In the genomic region with DNA sequence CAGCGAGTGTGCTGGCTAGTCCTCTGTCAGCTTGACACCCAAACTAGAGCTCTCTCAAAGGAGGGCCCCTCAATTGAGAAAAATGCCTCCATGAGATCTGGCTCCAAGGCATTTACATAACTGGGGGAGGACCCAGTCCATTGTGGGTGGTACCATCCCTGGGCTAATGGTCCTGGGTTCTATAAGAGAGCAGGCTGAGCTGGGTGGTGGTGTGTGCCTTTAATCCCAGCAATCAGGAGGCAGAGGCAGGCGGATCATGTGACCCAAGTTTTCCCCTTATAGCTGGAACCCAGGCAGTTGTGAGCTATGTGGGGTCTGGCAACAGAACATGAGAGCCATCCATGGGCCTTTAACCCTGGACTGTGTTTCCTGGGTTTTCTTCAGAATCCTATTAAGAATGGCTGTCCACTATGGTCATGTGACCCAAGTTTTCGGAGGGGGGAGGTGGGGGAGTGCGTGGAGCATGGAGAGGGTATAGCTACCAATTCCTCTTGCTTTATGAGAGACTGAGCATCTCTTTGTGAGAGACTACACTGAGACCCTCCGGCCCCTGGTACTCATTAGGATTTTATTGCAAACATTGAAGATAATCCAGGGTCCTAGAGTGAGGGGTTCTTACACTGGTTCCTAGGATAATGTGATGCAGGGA, we compare ENCODE assay signal across 8 mouse cellular contexts. TPM values are rescaled to one million over a fixed set of nuclear protein-coding genes. Genes with fewer than 3 reads are reported as not detected.
DNase-seq lines count a peak whose midpoint lies in the region; ATAC-seq and TF ChIP-seq lines count a peak whose summit lies in the region.

No protein-coding gene starts in this region.

- no peak for TF ChIP-seq CTCF in cerebellum, adult 2 months (IDR thresholded peaks at IDR 0.05; ENCODE audit: borderline replicate concordance, insufficient read depth, low read depth, low read length)
- TF ChIP-seq CTCF in thymus, adult 2 months (IDR thresholded peaks at IDR 0.05; ENCODE audit: borderline replicate concordance, control insufficient read depth, extremely low read depth, insufficient read depth, low read length, poor library complexity) = no peak
- no peak for TF ChIP-seq CTCF in midbrain, postnatal 0 days (IDR thresholded peaks at IDR 0.05)

- peak in 1 of 2 experiments; percentile 38 for DNase-seq in cerebellum, adult 2 months
- DNase-seq in cerebellum, adult 11 months = no peak
- DNase-seq in thymus, adult 2 months = no peak
- DNase-seq in thymus, postnatal 0 days (ENCODE audit: low spot score) = no peak
- DNase-seq in midbrain, postnatal 0 days (ENCODE audit: low spot score) = peak; percentile 39
- no peak for DNase-seq in c-Kit-positive CD71-positive TER-119-positive erythroid progenitor cells, embryonic 14.5 days (ENCODE audit: low spot score)

- peak; percentile 1; the same call in 1 of the 2 replicates for ATAC-seq in kidney, embryonic 15.5 days (replicated peaks; ENCODE audit: low FRiP score)
- ATAC-seq in midbrain, postnatal 0 days (ENCODE audit: low FRiP score) = peak; percentile 55
- no peak for ATAC-seq in megakaryocyte-erythroid progenitor cell, adult 5-6 weeks (replicated peaks; ENCODE audit: low FRiP score, low TSS enrichment, poor library complexity, severe bottlenecking)

- H3K4me3 ChIP-seq in cerebellum, adult 2 months (replicated peaks; ENCODE audit: insufficient read depth, low read depth, low read length) = peak overlapping the region; percentile 99
- peak overlapping the region; percentile 69 for H3K4me3 ChIP-seq in thymus, adult 2 months (ENCODE audit: control insufficient read depth, insufficient read depth, low read length)
- H3K4me3 ChIP-seq in kidney, embryonic 15.5 days (replicated peaks) = peak overlapping the region; percentile 65
- H3K4me3 ChIP-seq in midbrain, postnatal 0 days (ENCODE audit: low read depth, low read length) = peak overlapping the region; percentile 62

- peak overlapping the region; percentile 65 for H3K27ac ChIP-seq in cerebellum, adult 2 months (ENCODE audit: insufficient read depth, low read length)
- H3K27ac ChIP-seq in thymus, adult 2 months (ENCODE audit: control insufficient read depth, insufficient read depth, low read length) = no peak overlapping the region
- H3K27ac ChIP-seq in kidney, embryonic 15.5 days = peak overlapping the region; percentile 90
- peak overlapping the region; percentile 92 for H3K27ac ChIP-seq in midbrain, postnatal 0 days (ENCODE audit: low read depth, low read length)

- peaks cover 6% of the 10 kb centered on the region; the same call in 1 of the 2 replicates for H3K36me3 ChIP-seq in thymus, adult 2 months (ENCODE audit: control insufficient read depth, insufficient read depth, low read length)
- peaks cover 51% of the 10 kb centered on the region for H3K36me3 ChIP-seq in kidney, embryonic 15.5 days
- H3K36me3 ChIP-seq in midbrain, postnatal 0 days (ENCODE audit: insufficient read depth, low read length) = peaks cover 26% of the 10 kb centered on the region

- H3K27me3 ChIP-seq in cerebellum, adult 2 months (ENCODE audit: control insufficient read depth, insufficient read depth, low read length) = no peaks in the 10 kb centered on the region
- no peaks in the 10 kb centered on the region for H3K27me3 ChIP-seq in thymus, adult 2 months (ENCODE audit: control insufficient read depth, insufficient read depth, low read length)
- no peaks in the 10 kb centered on the region for H3K27me3 ChIP-seq in kidney, embryonic 15.5 days
- no peaks in the 10 kb centered on the region for H3K27me3 ChIP-seq in midbrain, postnatal 0 days (ENCODE audit: insufficient read depth, low read length)

- TF ChIP-seq POLR2A in cerebellum, adult 2 months (IDR thresholded peaks at IDR 0.05; ENCODE audit: borderline replicate concordance, insufficient read depth, low read length) = no peak
- TF ChIP-seq POLR2A in thymus, adult 2 months (IDR thresholded peaks at IDR 0.05; ENCODE audit: control insufficient read depth, extremely low read depth, insufficient read depth, low read length, poor library complexity) = no peak

- H3K4me1 ChIP-seq in cerebellum, adult 2 months (ENCODE audit: control insufficient read depth, insufficient read depth, low read length) = peaks cover 9% of the 10 kb centered on the region; the same call in 1 of the 2 replicates
- 0 out of 2 replicates have a peak, but pooled peaks cover 5% of the 10 kb centered on the region for H3K4me1 ChIP-seq in thymus, adult 2 months (replicated peaks; ENCODE audit: control insufficient read depth, insufficient read depth, low read length)
- peaks cover 61% of the 10 kb centered on the region for H3K4me1 ChIP-seq in kidney, embryonic 15.5 days
- 0 out of 2 replicates have a peak, but pooled peaks cover 5% of the 10 kb centered on the region for H3K4me1 ChIP-seq in midbrain, postnatal 0 days (ENCODE audit: insufficient read depth, low read length)

- WGBS in cerebellum, adult 2 months = 24% methylated on average over 5 of the region's 5 CpGs
- 50% methylated on average over 5 of the region's 5 CpGs for WGBS in thymus, adult 2 months
- 20% methylated on average over 5 of the region's 5 CpGs for WGBS in kidney, embryonic 15.5 days
- 22% methylated on average over 5 of the region's 5 CpGs for WGBS in midbrain, postnatal 0 days

- H3K4me2 ChIP-seq in kidney, embryonic 15.5 days = peak overlapping the region; percentile 75
- H3K4me2 ChIP-seq in midbrain, postnatal 0 days (ENCODE audit: low read depth, low read length, poor library complexity, severe bottlenecking) = peak overlapping the region; percentile 62

- peak overlapping the region; percentile 69; the same call in 1 of the 2 replicates for H3K9ac ChIP-seq in kidney, embryonic 15.5 days
- peak overlapping the region; percentile 79 for H3K9ac ChIP-seq in midbrain, postnatal 0 days (replicated peaks; ENCODE audit: low read length, poor library complexity, severe bottlenecking)

- no peaks in the 10 kb centered on the region for H3K9me3 ChIP-seq in kidney, embryonic 15.5 days (replicated peaks)
- no peaks in the 10 kb centered on the region for H3K9me3 ChIP-seq in midbrain, postnatal 0 days (ENCODE audit: low read length)

RNA-seq across cellular contexts. Expression of gene Cldn15, which starts 5.0 kb away (rescaled TPM):
- 0.21 and 0.25 TPM in 2 replicates for polyA plus RNA-seq in cerebellum, adult 2 months (2012; rRNA removed)
- 3.8 and 9.4 TPM in 2 replicates for polyA plus RNA-seq in thymus, adult 2 months (2012; rRNA removed)
- 1.2 and 2.2 TPM in 2 replicates for polyA plus RNA-seq in thymus, postnatal 0 days (2015; fragmentation: Nextera tagmentation; extraction: Ambion mirVana)
- polyA plus RNA-seq in kidney, embryonic 15.5 days (2015; fragmentation: Nextera tagmentation; extraction: Ambion mirVana) = 3.0 and 4.1 TPM in 2 replicates
- 0.38 and 0.52 TPM in 2 replicates for total RNA-seq in midbrain, postnatal 0 days (2014; rRNA removed)
- polyA plus RNA-seq in midbrain, postnatal 0 days (2015; fragmentation: Nextera tagmentation; extraction: Ambion mirVana) = 0.07 and 0.32 TPM in 2 replicates
- total RNA-seq in megakaryocyte-erythroid progenitor cell, adult 5-6 weeks (2014; fragmentation: Nextera tagmentation) = 0.13 TPM in 1 of 2 replicates, not detected in the other
- not detected in 2 replicates for total RNA-seq in megakaryocyte-erythroid progenitor cell, adult 5-6 weeks (2017)

RNA-seq across cellular contexts. Expression of gene Fis1, which starts 8.4 kb away (rescaled TPM):
- polyA plus RNA-seq in cerebellum, adult 2 months (2012; rRNA removed) = 408 and 473 TPM in 2 replicates
- polyA plus RNA-seq in thymus, adult 2 months (2012; rRNA removed) = 181 and 214 TPM in 2 replicates
- polyA plus RNA-seq in thymus, postnatal 0 days (2015; fragmentation: Nextera tagmentation; extraction: Ambion mirVana) = 298 and 312 TPM in 2 replicates
- 284 and 294 TPM in 2 replicates for polyA plus RNA-seq in kidney, embryonic 15.5 days (2015; fragmentation: Nextera tagmentation; extraction: Ambion mirVana)
- 217 and 246 TPM in 2 replicates for total RNA-seq in midbrain, postnatal 0 days (2014; rRNA removed)
- polyA plus RNA-seq in midbrain, postnatal 0 days (2015; fragmentation: Nextera tagmentation; extraction: Ambion mirVana) = 391 and 425 TPM in 2 replicates
- 160 and 187 TPM in 2 replicates for total RNA-seq in megakaryocyte-erythroid progenitor cell, adult 5-6 weeks (2014; fragmentation: Nextera tagmentation)
- 61.1 and 71.8 TPM in 2 replicates for total RNA-seq in megakaryocyte-erythroid progenitor cell, adult 5-6 weeks (2017)

RNA-seq across cellular contexts. Expression of gene Plod3, which starts 25.4 kb away (rescaled TPM):
- 38.6 and 39.7 TPM in 2 replicates for polyA plus RNA-seq in cerebellum, adult 2 months (2012; rRNA removed)
- polyA plus RNA-seq in thymus, adult 2 months (2012; rRNA removed) = 40.8 and 41.9 TPM in 2 replicates
- polyA plus RNA-seq in thymus, postnatal 0 days (2015; fragmentation: Nextera tagmentation; extraction: Ambion mirVana) = 9.4 and 9.9 TPM in 2 replicates
- polyA plus RNA-seq in kidney, embryonic 15.5 days (2015; fragmentation: Nextera tagmentation; extraction: Ambion mirVana) = 42.9 and 52.5 TPM in 2 replicates
- total RNA-seq in midbrain, postnatal 0 days (2014; rRNA removed) = 44.5 and 68.1 TPM in 2 replicates
- polyA plus RNA-seq in midbrain, postnatal 0 days (2015; fragmentation: Nextera tagmentation; extraction: Ambion mirVana) = 26.7 and 29.3 TPM in 2 replicates
- total RNA-seq in megakaryocyte-erythroid progenitor cell, adult 5-6 weeks (2014; fragmentation: Nextera tagmentation) = 19.8 and 22.1 TPM in 2 replicates
- 19.0 and 22.1 TPM in 2 replicates for total RNA-seq in megakaryocyte-erythroid progenitor cell, adult 5-6 weeks (2017)

RNA-seq across cellular contexts. Expression of gene Znhit1, which starts 26.4 kb away (rescaled TPM):
- 86.8 and 95.4 TPM in 2 replicates for polyA plus RNA-seq in cerebellum, adult 2 months (2012; rRNA removed)
- 72.2 and 79.5 TPM in 2 replicates for polyA plus RNA-seq in thymus, adult 2 months (2012; rRNA removed)
- polyA plus RNA-seq in thymus, postnatal 0 days (2015; fragmentation: Nextera tagmentation; extraction: Ambion mirVana) = 66.8 and 72.3 TPM in 2 replicates
- polyA plus RNA-seq in kidney, embryonic 15.5 days (2015; fragmentation: Nextera tagmentation; extraction: Ambion mirVana) = 86.4 and 102 TPM in 2 replicates
- total RNA-seq in midbrain, postnatal 0 days (2014; rRNA removed) = 85.4 and 100 TPM in 2 replicates
- polyA plus RNA-seq in midbrain, postnatal 0 days (2015; fragmentation: Nextera tagmentation; extraction: Ambion mirVana) = 153 and 176 TPM in 2 replicates
- 67.3 and 75.0 TPM in 2 replicates for total RNA-seq in megakaryocyte-erythroid progenitor cell, adult 5-6 weeks (2014; fragmentation: Nextera tagmentation)
- 18.8 and 21.6 TPM in 2 replicates for total RNA-seq in megakaryocyte-erythroid progenitor cell, adult 5-6 weeks (2017)

RNA-seq across cellular contexts. Expression of gene Ift22, which starts 53.5 kb away (rescaled TPM):
- 58.7 and 63.1 TPM in 2 replicates for polyA plus RNA-seq in cerebellum, adult 2 months (2012; rRNA removed)
- 7.7 and 9.4 TPM in 2 replicates for polyA plus RNA-seq in thymus, adult 2 months (2012; rRNA removed)
- 36.7 and 40.5 TPM in 2 replicates for polyA plus RNA-seq in thymus, postnatal 0 days (2015; fragmentation: Nextera tagmentation; extraction: Ambion mirVana)
- 74.0 and 78.8 TPM in 2 replicates for polyA plus RNA-seq in kidney, embryonic 15.5 days (2015; fragmentation: Nextera tagmentation; extraction: Ambion mirVana)
- total RNA-seq in midbrain, postnatal 0 days (2014; rRNA removed) = 33.5 and 42.3 TPM in 2 replicates
- 122 and 137 TPM in 2 replicates for polyA plus RNA-seq in midbrain, postnatal 0 days (2015; fragmentation: Nextera tagmentation; extraction: Ambion mirVana)
- 12.1 and 17.4 TPM in 2 replicates for total RNA-seq in megakaryocyte-erythroid progenitor cell, adult 5-6 weeks (2014; fragmentation: Nextera tagmentation)
- total RNA-seq in megakaryocyte-erythroid progenitor cell, adult 5-6 weeks (2017) = 1.5 and 5.4 TPM in 2 replicates
